Mouse (Mus musculus) forebrain, embryonic 15.5 days (tissue): ENCODE measurements at regions not wholly inside any gene's neighbourhood (a gene's known extent, or its start where the extent isn't known, plus 50 kb on each side); places are given as distances from the start of the nearest gene placed in this dataset.

Source experiments
- ATAC-seq: fragments of 200-750 bp; cut with Nextera tagmentation; replicated peaks from 2 replicates; pipeline ENCODE4 v1.8.0; 2017; ENCODE audit warnings: mild to moderate bottlenecking, moderate TSS enrichment, moderate library complexity
- H3K27ac ChIP-seq: fragments of 300-500 bp; sonication (generic); replicated peaks from 2 replicates; pipeline ENCODE4 v1.5.1; 2015; ENCODE audit warnings: mild to moderate bottlenecking, inconsistent platforms
- H3K27me3 ChIP-seq: fragments of 300-500 bp; sonication (generic); 2 replicates; pipeline ENCODE4 v1.6.1; 2015; ENCODE audit warnings: inconsistent platforms
- H3K36me3 ChIP-seq: fragments of 300-500 bp; sonication (generic); 2 replicates; pipeline ENCODE4 v1.6.1; 2015; ENCODE audit warnings: mild to moderate bottlenecking, inconsistent platforms
- H3K4me1 ChIP-seq: fragments of 300-500 bp; sonication (generic); 2 replicates; pipeline ENCODE4 v1.6.1; 2015; ENCODE audit warnings: inconsistent platforms
- H3K4me2 ChIP-seq: fragments of 300-500 bp; sonication (generic); replicated peaks from 2 replicates; pipeline ENCODE4 v1.6.1; 2015; ENCODE audit warnings: mild to moderate bottlenecking, inconsistent platforms
- H3K4me3 ChIP-seq: fragments of 300-500 bp; sonication (generic); 2 replicates; pipeline ENCODE4 v1.5.1; 2015; ENCODE audit warnings: mild to moderate bottlenecking, inconsistent platforms
- H3K9ac ChIP-seq: fragments of 300-500 bp; sonication (generic); replicated peaks from 2 replicates; pipeline ENCODE4 v1.6.1; 2015; ENCODE audit warnings: mild to moderate bottlenecking, inconsistent platforms
- H3K9me3 ChIP-seq: fragments of 300-500 bp; sonication (generic); 2 replicates; pipeline ENCODE4 v1.6.1; 2016; ENCODE audit warnings: inconsistent platforms
- WGBS: fragments of 180-500 bp; shearing (Covaris S2); methylation state at CpG from one replicate; pipeline ENCODE4 v1.1.7; 2015; ENCODE audit warnings: mixed read lengths; 5-methylcytosine and 5-hydroxymethylcytosine counted together

- peak; percentile 87 for ATAC-seq
- H3K4me1 ChIP-seq: peaks cover 13% of the 10 kb centered on the region
- WGBS: 23% methylated on average over 6 of the region's 6 CpGs
Observed at GRCm38 (mm10) chr13:11347787-11348501, 758.8 kb downstream of the Ryr2 start.

GRCm38 (mm10) chr13:11344500-11344899, 762.2 kb downstream of the Ryr2 start:
- ATAC-seq: no peak

More at GRCm38 (mm10) chr13:11347787-11348501, 758.8 kb downstream of the Ryr2 start:
- H3K27me3 ChIP-seq: no peaks in the 10 kb centered on the region
- no peaks in the 10 kb centered on the region for H3K9me3 ChIP-seq
- H3K4me3 ChIP-seq: no peak overlapping the region
- no peaks in the 10 kb centered on the region for H3K36me3 ChIP-seq
- H3K4me2 ChIP-seq: no peak overlapping the region
- H3K9ac ChIP-seq: no peak overlapping the region
- H3K27ac ChIP-seq: peak overlapping the region; percentile 66

GRCm38 (mm10) chr13:11338297-11338616, 768.5 kb downstream of the Ryr2 start:
- Histone ChIP-seq H3K4me2 (0 out of 2 replicates have a peak overlapping the region, but pooled peaks have one; percentile 0), H3K4me1 (peaks cover 16% of the 10 kb centered on the region), H3K4me3 (no peak overlapping the region), H3K27me3 (no peaks in the 10 kb centered on the region), H3K9me3 (no peaks in the 10 kb centered on the region), H3K9ac (no peak overlapping the region), H3K36me3 (no peaks in the 10 kb centered on the region), H3K27ac (peak overlapping the region; percentile 71)
- peak; percentile 80 for ATAC-seq
- 35% methylated on average over 9 of the region's 9 CpGs for WGBS

More at GRCm38 (mm10) chr13:11344500-11344899, 762.2 kb downstream of the Ryr2 start:
- no peak overlapping the region for H3K4me2 ChIP-seq
- no peak overlapping the region for H3K9ac ChIP-seq
- no peak overlapping the region for H3K27ac ChIP-seq
- no peak overlapping the region for H3K4me3 ChIP-seq
- H3K27me3 ChIP-seq: no peaks in the 10 kb centered on the region
- H3K36me3 ChIP-seq: no peaks in the 10 kb centered on the region
- H3K4me1 ChIP-seq: peaks cover 13% of the 10 kb centered on the region
- no peaks in the 10 kb centered on the region for H3K9me3 ChIP-seq
- WGBS: 35% methylated on average over 2 of the region's 2 CpGs

GRCm38 (mm10) chr13:11337610-11338296, 769.0 kb downstream of the Ryr2 start:
- no peaks in the 10 kb centered on the region for H3K36me3 ChIP-seq
- H3K27me3 ChIP-seq: no peaks in the 10 kb centered on the region
- H3K4me1 ChIP-seq: peaks cover 16% of the 10 kb centered on the region
- 42% methylated on average over 4 of the region's 4 CpGs for WGBS
- peak; percentile 60 for ATAC-seq
- no peak overlapping the region for H3K4me3 ChIP-seq
- H3K27ac ChIP-seq: peak overlapping the region; percentile 71
- no peak overlapping the region for H3K9ac ChIP-seq
- H3K9me3 ChIP-seq: no peaks in the 10 kb centered on the region
- H3K4me2 ChIP-seq: 0 out of 2 replicates have a peak overlapping the region, but pooled peaks have one; percentile 0

- no peak overlapping the region for H3K4me2 ChIP-seq
- peaks cover 19% of the 10 kb centered on the region for H3K4me1 ChIP-seq
- no peaks in the 10 kb centered on the region for H3K27me3 ChIP-seq
- H3K9ac ChIP-seq: no peak overlapping the region
- no peak overlapping the region; the same call in 1 of the 2 replicates for H3K27ac ChIP-seq
- peak; percentile 23; the same call in 1 of the 2 replicates for ATAC-seq
- no peak overlapping the region for H3K4me3 ChIP-seq
- H3K36me3 ChIP-seq: no peaks in the 10 kb centered on the region
- 60% methylated on average over 3 of the region's 3 CpGs for WGBS
- no peaks in the 10 kb centered on the region for H3K9me3 ChIP-seq
Observed at GRCm38 (mm10) chr13:11336958-11337357, 769.8 kb downstream of the Ryr2 start.

- no peaks in the 10 kb centered on the region for H3K27me3 ChIP-seq
- H3K4me3 ChIP-seq: no peak overlapping the region
- no peaks in the 10 kb centered on the region for H3K9me3 ChIP-seq
- H3K27ac ChIP-seq: peak overlapping the region; percentile 10; the same call in 1 of the 2 replicates
- H3K9ac ChIP-seq: no peak overlapping the region
- H3K36me3 ChIP-seq: no peaks in the 10 kb centered on the region
- peaks cover 5% of the 10 kb centered on the region; the same call in 1 of the 2 replicates for H3K4me1 ChIP-seq
- 79% methylated on average over 4 of the region's 4 CpGs for WGBS
- 0 out of 2 replicates have a peak, but pooled peaks have one; percentile 14 for ATAC-seq
- no peak overlapping the region for H3K4me2 ChIP-seq
Observed at GRCm38 (mm10) chr13:11331991-11332390, 774.8 kb downstream of the Ryr2 start.

- Histone ChIP-seq H3K27ac (no peak overlapping the region), H3K4me2 (no peak overlapping the region), H3K36me3 (no peaks in the 10 kb centered on the region), H3K27me3 (no peaks in the 10 kb centered on the region), H3K9ac (no peak overlapping the region), H3K4me3 (no peak overlapping the region), H3K4me1 (peaks cover 6% of the 10 kb centered on the region; the same call in 1 of the 2 replicates), H3K9me3 (no peaks in the 10 kb centered on the region)
- 62% methylated on average over 2 of the region's 2 CpGs for WGBS
- no peak for ATAC-seq
Observed at GRCm38 (mm10) chr13:11308716-11309115, 798.0 kb downstream of the Ryr2 start.

- no peak for ATAC-seq
- no peaks in the 10 kb centered on the region for H3K36me3 ChIP-seq
- no peak overlapping the region for H3K9ac ChIP-seq
- no peak overlapping the region for H3K4me2 ChIP-seq
- H3K9me3 ChIP-seq: no peaks in the 10 kb centered on the region
- WGBS: 93% methylated on average over 2 of the region's 2 CpGs
- H3K27ac ChIP-seq: no peak overlapping the region
- H3K4me1 ChIP-seq: no peaks in the 10 kb centered on the region
- no peak overlapping the region for H3K4me3 ChIP-seq
- H3K27me3 ChIP-seq: no peaks in the 10 kb centered on the region
Observed at GRCm38 (mm10) chr13:11295493-11295892, 811.3 kb downstream of the Ryr2 start.

GRCm38 (mm10) chr13:11294689-11295088, 812.1 kb downstream of the Ryr2 start:
- Histone ChIP-seq H3K36me3 (no peaks in the 10 kb centered on the region), H3K4me1 (no peaks in the 10 kb centered on the region), H3K4me3 (no peak overlapping the region), H3K4me2 (no peak overlapping the region), H3K27ac (no peak overlapping the region), H3K9ac (no peak overlapping the region), H3K27me3 (no peaks in the 10 kb centered on the region), H3K9me3 (no peaks in the 10 kb centered on the region)
- 81% methylated on average over 1 of the region's 1 CpGs for WGBS
- no peak for ATAC-seq

- H3K9ac ChIP-seq: no peak overlapping the region
- no peak overlapping the region for H3K4me2 ChIP-seq
- no peaks in the 10 kb centered on the region for H3K4me1 ChIP-seq
- H3K36me3 ChIP-seq: no peaks in the 10 kb centered on the region
- ATAC-seq: no peak
- no peaks in the 10 kb centered on the region for H3K9me3 ChIP-seq
- H3K4me3 ChIP-seq: no peak overlapping the region
- no peaks in the 10 kb centered on the region for H3K27me3 ChIP-seq
- no peak overlapping the region for H3K27ac ChIP-seq
Observed at GRCm38 (mm10) chr13:11293750-11294149, 813.0 kb downstream of the Ryr2 start.

- no peak overlapping the region for H3K27ac ChIP-seq
- ATAC-seq: no peak
- no peak overlapping the region for H3K4me2 ChIP-seq
- 67% methylated on average over 1 of the region's 1 CpGs for WGBS
- H3K9ac ChIP-seq: no peak overlapping the region
- no peaks in the 10 kb centered on the region for H3K9me3 ChIP-seq
- H3K27me3 ChIP-seq: no peaks in the 10 kb centered on the region
- H3K4me1 ChIP-seq: peaks cover 6% of the 10 kb centered on the region; the same call in 1 of the 2 replicates
- no peak overlapping the region for H3K4me3 ChIP-seq
- H3K36me3 ChIP-seq: no peaks in the 10 kb centered on the region
Observed at GRCm38 (mm10) chr13:11273896-11274295, 832.8 kb downstream of the Ryr2 start.

- ATAC-seq: peak; percentile 95
- no peaks in the 10 kb centered on the region for H3K27me3 ChIP-seq
- peaks cover 14% of the 10 kb centered on the region; the same call in 1 of the 2 replicates for H3K4me1 ChIP-seq
- WGBS: 55% methylated on average over 5 of the region's 5 CpGs
- no peak overlapping the region for H3K9ac ChIP-seq
- no peak overlapping the region for H3K4me3 ChIP-seq
- no peak overlapping the region for H3K4me2 ChIP-seq
- no peaks in the 10 kb centered on the region for H3K9me3 ChIP-seq
- H3K36me3 ChIP-seq: no peaks in the 10 kb centered on the region
- H3K27ac ChIP-seq: peak overlapping the region; percentile 74
Observed at GRCm38 (mm10) chr13:11268673-11269340, 837.9 kb downstream of the Ryr2 start.
